Mouse (Mus musculus) gastrocnemius, adult 2 months (tissue): Measurements from ENCODE around the gene Rbpjl. TPM values are rescaled to one million over a fixed set of nuclear protein-coding genes. Genes with fewer than 3 reads are reported as not detected.

Experiments
- DNase-seq: peaks from one replicate; pipeline ENCODE4 v3.0.0; 2022
- H3K27ac ChIP-seq: fragments of 200-600 bp; 2 replicates; pipeline ENCODE4 v1.8.1; 2022; ENCODE audit warnings: mild to moderate bottlenecking
- H3K4me3 ChIP-seq: fragments of 200-600 bp; 2 replicates; pipeline ENCODE4 v1.8.1; 2022; ENCODE audit warnings: mild to moderate bottlenecking, moderate library complexity
- CTCF ChIP-seq: fragments of 200-600 bp; IDR thresholded peaks from 2 replicates; pipeline ENCODE4 v1.8.1; 2022; ENCODE audit warnings: antibody characterized with exemption, mild to moderate bottlenecking, moderate library complexity
- intact Hi-C: fragments of 180-260 bp; cut with DNase I; formaldehyde crosslinking; loops from one replicate; pipeline ENCODE4 v1.15.1; 2025
- total RNA-seq, 2 experiments: library from RNA; stranded (reverse); gene quantifications; 2 replicates each; pipeline ENCODE4 v1.2.3; 2021

Gene Rbpjl
- total RNA-seq, 2 experiments from 2014 or later, result not detected

DNA sequence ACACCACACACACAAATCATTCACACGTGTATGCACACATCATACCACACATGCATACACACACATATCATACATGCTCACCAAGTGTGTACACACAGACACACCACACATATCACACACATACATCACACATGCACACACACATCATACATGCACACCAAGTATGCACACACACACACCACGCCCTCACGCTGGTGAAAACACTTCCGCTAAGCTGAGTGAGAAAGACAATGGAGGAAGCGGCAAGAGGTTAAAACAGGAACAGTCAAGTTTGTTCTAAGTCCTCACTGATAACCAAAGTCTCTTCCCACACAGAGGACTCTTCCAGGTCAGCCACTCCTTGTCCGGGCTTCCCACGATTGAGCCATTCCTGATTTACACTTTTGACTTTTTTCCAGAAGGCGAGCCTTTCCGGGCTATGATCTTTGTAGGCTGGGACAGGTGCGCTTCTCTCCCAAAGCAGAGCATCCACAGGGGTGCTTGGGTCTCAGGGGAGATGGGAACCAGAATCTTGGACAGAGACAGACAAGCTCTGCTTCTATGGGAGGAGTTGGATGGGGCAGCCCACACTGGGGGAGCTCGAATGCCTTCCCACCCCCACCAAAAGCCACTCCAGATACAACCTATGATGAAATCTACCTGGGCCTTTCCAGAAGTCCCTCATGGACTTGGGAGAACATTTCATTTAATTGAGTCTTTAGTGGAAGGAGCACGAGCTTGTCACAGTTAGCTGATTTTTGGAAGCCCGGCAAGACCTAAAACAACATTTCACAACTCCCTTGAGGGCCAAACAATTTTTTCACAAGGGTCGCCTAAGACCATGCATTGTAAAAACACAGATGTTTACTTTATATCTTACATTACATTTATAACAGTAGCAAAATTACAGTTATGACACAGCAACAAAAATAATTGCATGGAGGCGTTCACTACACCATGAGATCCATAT is 25.2 kb upstream of the Rbpjl start:
- no peak for DNase-seq
- no peak overlapping the region for H3K27ac ChIP-seq
- TF ChIP-seq CTCF, result no peak
- intact Hi-C loops, result no loop called here
- no peak overlapping the region for H3K4me3 ChIP-seq

DNA sequence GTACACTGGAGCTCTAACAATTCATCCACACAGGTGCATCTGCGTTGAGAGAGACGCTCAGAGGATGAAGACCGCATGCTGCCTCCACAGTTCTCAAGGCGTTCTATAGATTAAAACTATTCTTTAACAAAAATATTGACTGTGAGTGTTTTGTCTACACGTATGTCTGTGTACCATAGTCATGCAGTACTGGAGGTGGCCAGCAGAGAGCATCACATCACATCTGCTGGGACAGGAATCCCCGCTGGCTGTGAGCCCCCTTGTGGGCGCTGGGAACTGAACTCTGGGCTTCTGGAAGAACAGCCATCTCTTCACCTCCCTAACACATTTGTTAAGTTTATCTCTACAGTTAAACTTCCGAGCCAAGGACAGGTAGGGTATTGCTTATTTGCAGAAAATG is 21.2 kb upstream of the Rbpjl start:
- no peak overlapping the region for H3K27ac ChIP-seq
- intact Hi-C loops, result no loop called here
- no peak for DNase-seq
- no peak overlapping the region for H3K4me3 ChIP-seq
- TF ChIP-seq CTCF, result peak; percentile 3; the same call in 1 of the 2 replicates

DNA sequence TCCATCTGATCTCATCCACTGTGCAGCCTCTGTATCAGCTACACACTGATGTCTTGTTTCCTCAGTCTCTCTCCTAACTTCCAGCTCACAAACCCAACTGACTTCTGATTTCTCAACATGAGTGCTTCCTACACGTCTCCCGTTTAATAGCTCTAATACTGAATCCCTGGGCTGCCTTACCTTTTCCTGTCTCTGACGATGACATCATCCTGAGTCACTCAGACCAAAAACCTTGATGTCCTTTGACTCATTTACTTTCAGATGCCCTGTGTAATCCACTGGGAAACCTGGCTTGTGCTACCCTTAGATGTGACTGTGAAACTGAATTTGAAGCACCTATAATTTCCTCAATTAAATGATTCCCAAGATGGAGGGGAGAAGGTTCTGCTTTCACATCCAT is 20.0 kb upstream of the Rbpjl start:
- Histone ChIP-seq H3K27ac (no peak overlapping the region), H3K4me3 (no peak overlapping the region)
- TF ChIP-seq CTCF, result no peak
- no peak for DNase-seq
- intact Hi-C loops, result no loop called here

DNA sequence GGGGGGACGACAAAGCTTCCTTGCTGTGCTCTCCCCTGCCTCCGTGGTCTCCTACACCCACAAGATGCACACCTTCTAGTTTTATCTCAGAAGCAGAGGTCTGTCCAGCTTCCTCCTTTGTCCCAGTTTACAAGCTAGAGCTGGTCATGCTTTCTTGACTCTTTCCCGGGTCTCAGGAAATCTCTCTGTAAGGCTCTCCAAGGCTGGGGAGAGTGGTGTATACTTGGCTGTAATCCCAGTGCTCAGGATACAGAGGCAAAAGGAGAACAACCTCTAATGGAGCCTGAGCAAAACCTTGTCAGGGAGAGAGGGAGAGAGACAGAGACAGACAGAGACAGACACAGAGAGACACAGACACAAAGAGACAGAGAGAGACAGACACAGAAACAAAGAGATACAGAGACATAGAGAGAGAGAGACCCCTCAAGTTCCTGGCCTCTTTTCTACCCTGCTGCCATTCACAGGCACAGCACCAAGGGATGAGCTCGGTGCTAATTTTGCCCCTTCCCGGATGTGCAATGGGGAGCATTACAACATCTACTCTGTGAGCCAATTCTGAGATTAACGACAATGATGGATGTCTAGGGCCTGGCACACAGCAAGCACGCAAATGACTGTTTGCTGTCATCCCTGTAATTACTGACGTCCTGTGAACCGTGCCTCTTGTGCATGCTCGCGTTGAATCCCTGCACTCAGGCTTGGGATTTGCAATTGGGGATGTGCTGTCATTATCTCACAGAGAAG is 19.1 kb upstream of the Rbpjl start:
- intact Hi-C loops, result no loop called here
- no peak for TF ChIP-seq CTCF
- H3K4me3 ChIP-seq, result no peak overlapping the region
- no peak for DNase-seq
- H3K27ac ChIP-seq, result no peak overlapping the region

- no peak for TF ChIP-seq CTCF
- DNase-seq, result no peak
- Histone ChIP-seq H3K27ac (no peak overlapping the region), H3K4me3 (no peak overlapping the region)
- intact Hi-C loops, result loop anchor here (5.0 kb wide), 2 partner anchors 254 to 284 kb away; no protein-coding TSS in a partner anchor
These were observed 16.8 kb upstream of the Rbpjl start for GRCm38 (mm10) chr2:164385927-164386763.

DNA sequence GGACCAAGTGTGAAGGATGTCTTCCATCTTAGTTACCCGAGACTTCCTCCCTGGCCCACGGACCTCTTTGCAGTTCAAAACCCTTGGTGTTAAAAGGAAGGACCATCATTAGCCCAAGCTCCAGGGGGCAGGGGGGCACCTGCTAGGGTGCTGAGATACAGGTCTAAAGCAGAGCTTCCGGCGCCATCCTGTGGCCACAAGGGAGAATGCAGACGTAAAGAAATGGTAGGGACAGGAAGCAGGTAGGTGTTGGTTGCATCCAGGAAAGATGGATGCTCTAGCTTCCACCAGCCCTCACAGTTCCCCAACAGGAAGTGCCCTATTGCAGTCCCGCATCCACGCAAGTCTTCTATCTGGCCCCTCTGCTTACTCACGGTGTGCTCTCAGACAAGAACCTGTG is 16.0 kb upstream of the Rbpjl start:
- peak; percentile 62 for TF ChIP-seq CTCF
- no peak overlapping the region for H3K4me3 ChIP-seq
- DNase-seq, result peak; percentile 41
- intact Hi-C loops, result loop anchor here (5.0 kb wide), 2 partner anchors 255 to 285 kb away; no protein-coding TSS in a partner anchor
- H3K27ac ChIP-seq, result no peak overlapping the region

- Histone ChIP-seq H3K27ac (no peak within 1 kb of the TSS), H3K4me3 (peak within 1 kb of the TSS; percentile 70)
- intact Hi-C loops, result loop anchor here (5.0 kb wide), 2 partner anchors 257 to 287 kb away; no protein-coding TSS in a partner anchor
- DNase-seq, result no peak
- TF ChIP-seq CTCF, result no peak
These were observed 13.9 kb upstream of the Rbpjl start, which contains the start of gene Slpi for GRCm38 (mm10) chr2:164389020-164389419. Gene Slpi (minus strand): TSS chr2:164389095.

DNA sequence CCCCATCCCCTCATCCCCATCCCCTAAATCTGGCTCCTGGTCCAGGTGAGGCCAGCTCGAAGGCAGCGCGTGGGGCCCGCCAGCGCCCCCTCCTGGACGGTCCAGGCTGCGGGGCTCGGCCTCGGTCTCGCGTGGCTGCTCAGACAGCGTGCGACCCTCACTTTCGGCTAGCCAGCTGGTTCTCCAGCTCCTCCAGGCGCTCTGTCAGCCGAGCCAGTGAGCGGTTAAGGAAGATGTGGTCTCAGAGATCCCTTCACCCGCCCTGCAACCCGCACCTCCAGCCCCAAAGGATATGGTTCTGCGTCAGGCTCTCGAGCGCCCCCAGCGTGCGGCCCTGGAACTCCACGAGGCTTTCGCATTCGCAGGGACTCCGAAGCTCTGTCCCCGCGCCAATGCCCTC is 13.4 kb upstream of the Rbpjl start:
- peak; percentile 79 for TF ChIP-seq CTCF
- H3K4me3 ChIP-seq, result peak overlapping the region; percentile 70
- intact Hi-C loops, result loop anchor here (5.0 kb wide), 2 partner anchors 257 to 287 kb away; no protein-coding TSS in a partner anchor
- DNase-seq, result peak; percentile 81
- no peak overlapping the region for H3K27ac ChIP-seq

- TF ChIP-seq CTCF, result no peak
- intact Hi-C loops, result no loop called here
- Histone ChIP-seq H3K27ac (no peak overlapping the region), H3K4me3 (no peak overlapping the region)
- no peak for DNase-seq
These were observed 9.8 kb upstream of the Rbpjl start for GRCm38 (mm10) chr2:164393126-164393525.

DNA sequence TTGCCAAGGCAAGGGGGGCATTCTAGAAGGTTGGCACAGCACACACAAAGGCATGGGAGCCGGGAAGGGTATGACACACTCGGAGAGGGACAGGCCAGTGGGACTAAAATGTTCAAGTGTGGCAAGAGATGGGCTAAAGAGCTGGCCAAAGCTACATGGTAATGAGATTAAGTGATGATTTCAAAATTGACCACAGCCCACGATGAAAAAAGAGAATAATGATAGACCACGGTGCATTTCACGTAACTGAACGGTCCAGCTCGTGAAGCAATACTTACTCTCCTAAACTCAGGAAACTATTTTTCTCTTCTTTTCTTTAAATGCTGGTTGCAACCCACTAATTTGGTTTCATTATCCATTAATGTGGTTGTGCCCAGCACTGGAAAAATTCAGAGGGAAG is 6.9 kb upstream of the Rbpjl start:
- no peak for DNase-seq
- H3K27ac ChIP-seq, result no peak overlapping the region
- intact Hi-C loops, result no loop called here
- TF ChIP-seq CTCF, result no peak
- no peak overlapping the region for H3K4me3 ChIP-seq

GRCm38 (mm10) chr2:164396911-164397310 is 6.0 kb upstream of the Rbpjl start:
- DNase-seq, result no peak
- no peak for TF ChIP-seq CTCF
- Histone ChIP-seq H3K4me3 (no peak overlapping the region), H3K27ac (no peak overlapping the region)
- intact Hi-C loops, result no loop called here
